Mouse (Mus musculus) neural tube, embryonic 10.5 days (tissue): ENCODE measurements at regions not wholly inside any gene's neighbourhood (a gene's known extent, or its start where the extent isn't known, plus 50 kb on each side); places are given as distances from the start of the nearest gene placed in this dataset.

ENCODE experiments used
- DNase-seq: peaks from one replicate; pipeline ENCODE4 v3.0.0-alpha.2; 2017; ENCODE audit warnings: low spot score; ENCODE audit errors: extremely low spot score

GRCm38 (mm10) chr12:92152922-92153235, 303.9 kb upstream of the Sel1l start:
- no peak for DNase-seq

GRCm38 (mm10) chr12:92152043-92152921, 303.3 kb upstream of the Sel1l start:
- no peak for DNase-seq

GRCm38 (mm10) chr12:92137539-92137938, 288.6 kb upstream of the Sel1l start:
- no peak for DNase-seq

GRCm38 (mm10) chr12:92127648-92128047, 278.7 kb upstream of the Sel1l start:
- DNase-seq: no peak

GRCm38 (mm10) chr12:92120164-92120815, 271.3 kb upstream of the Sel1l start:
- DNase-seq: no peak

- no peak for DNase-seq
Measured at GRCm38 (mm10) chr12:92109615-92110014, 260.7 kb upstream of the Sel1l start.

- no peak for DNase-seq
Measured at GRCm38 (mm10) chr12:92100080-92100479, 251.1 kb upstream of the Sel1l start.

GRCm38 (mm10) chr12:92092794-92093365, 243.9 kb upstream of the Sel1l start:
- no peak for DNase-seq

GRCm38 (mm10) chr12:92073209-92073608, 224.3 kb upstream of the Sel1l start:
- DNase-seq: no peak

GRCm38 (mm10) chr12:92062731-92063130, 213.8 kb upstream of the Sel1l start:
- no peak for DNase-seq

- DNase-seq: peak; percentile 32
Measured at GRCm38 (mm10) chr12:92040481-92040880, 191.5 kb upstream of the Sel1l start.

GRCm38 (mm10) chr12:92029192-92029591, 180.2 kb upstream of the Sel1l start:
- no peak for DNase-seq

GRCm38 (mm10) chr12:92028354-92028753, 179.4 kb upstream of the Sel1l start:
- no peak for DNase-seq

- no peak for DNase-seq
Measured at GRCm38 (mm10) chr12:92024461-92025218, 175.7 kb upstream of the Sel1l start.

- no peak for DNase-seq
Measured at GRCm38 (mm10) chr12:92019593-92020224, 170.8 kb upstream of the Sel1l start.

- no peak for DNase-seq
Measured at GRCm38 (mm10) chr12:92015373-92015772, 166.4 kb upstream of the Sel1l start.

GRCm38 (mm10) chr12:92013979-92014378, 165.0 kb upstream of the Sel1l start:
- peak; percentile 39 for DNase-seq

- peak; percentile 59 for DNase-seq
Measured at GRCm38 (mm10) chr12:92013244-92013643, 164.3 kb upstream of the Sel1l start.

GRCm38 (mm10) chr12:92004391-92005094, 155.6 kb upstream of the Sel1l start:
- no peak for DNase-seq

GRCm38 (mm10) chr12:91999031-91999430, 150.1 kb upstream of the Sel1l start:
- DNase-seq: no peak

GRCm38 (mm10) chr12:91997404-91997803, 148.4 kb upstream of the Sel1l start:
- no peak for DNase-seq
